Mouse (Mus musculus): ENCODE results near the gene Acp5. TPM values are rescaled to one million over a fixed set of nuclear protein-coding genes. Genes with fewer than 3 reads are reported as not detected.
"Not testable (repeated sequence)": the region's sequence is repeated elsewhere in the genome, so short reads cannot be mapped to it uniquely, and the experiment has no call there.

Gene Acp5
- total RNA-seq (2021), result 1 to 10 TPM; 1.8 to 2.8 TPM

DNA sequence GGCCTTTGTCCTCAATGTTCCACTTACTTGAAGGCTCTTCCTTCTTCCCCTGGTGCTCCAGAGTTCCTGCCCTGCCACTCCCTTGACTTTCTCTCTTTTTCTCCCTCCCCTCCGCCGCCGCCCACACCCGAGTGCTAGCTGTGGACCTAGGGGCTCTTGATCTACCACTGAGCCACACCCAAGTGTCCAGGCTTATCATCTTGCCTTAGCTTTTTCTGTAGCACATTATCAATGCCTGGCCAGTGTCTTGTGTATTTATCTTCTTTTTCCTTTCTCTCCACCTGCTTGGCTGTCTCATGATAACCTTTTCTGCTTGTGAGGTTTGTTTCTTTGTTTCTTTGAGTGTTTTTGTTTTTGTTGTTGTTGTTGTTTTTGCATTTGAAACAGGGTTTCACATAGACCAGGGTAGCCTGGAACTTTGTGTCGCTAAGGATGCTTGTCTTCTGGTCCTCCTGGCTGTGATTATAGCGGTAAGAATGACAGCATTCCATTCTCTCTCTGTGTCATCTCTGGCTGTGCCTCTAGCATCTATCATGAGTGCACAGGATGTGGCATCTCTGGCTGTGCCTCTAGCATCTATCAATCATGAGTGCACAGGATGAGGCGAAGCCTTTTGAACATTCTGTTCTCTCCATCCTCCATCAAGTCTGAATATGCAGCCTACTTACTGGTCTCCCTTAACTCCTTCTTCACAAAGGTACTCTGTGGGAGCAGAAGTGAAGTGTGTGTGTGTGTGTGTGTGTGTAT is at the start of gene Acp5:
Acp5 (minus strand) TSS at position 68 of the 747 bp plus-strand sequence.
- DNase-seq, result no peak
- intact Hi-C loops (cut with DNase I), result no loop called here

DNA sequence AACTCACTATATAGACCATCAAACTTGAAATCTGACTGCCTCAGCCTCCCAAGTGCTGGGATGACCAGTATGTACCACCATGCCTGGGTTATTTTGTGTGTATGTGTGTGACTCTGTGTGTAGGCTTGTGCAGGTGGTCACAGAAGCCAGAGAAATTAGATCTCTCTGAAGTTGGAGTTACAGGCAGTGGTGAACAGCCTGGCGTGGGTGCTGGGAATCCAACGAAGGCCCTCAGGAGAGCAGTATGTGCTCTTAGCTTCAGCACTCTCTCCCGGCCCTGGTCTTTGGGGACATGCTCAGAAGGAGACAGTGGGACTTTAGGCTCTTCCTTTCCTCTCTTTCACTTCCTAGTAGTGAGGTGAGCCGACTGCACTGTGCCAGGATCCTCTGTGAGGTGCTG is 36.8 kb upstream of the Acp5 start:
- intact Hi-C loops (cut with DNase I), result no loop called here
- no peak for DNase-seq

GRCm38 (mm10) chr9:22169327-22169726 is 33.8 kb upstream of the Acp5 start:
- intact Hi-C loops (cut with DNase I), result no loop called here
- DNase-seq, result no peak

- intact Hi-C loops (cut with DNase I), result no loop called here
These were observed 32.2 kb upstream of the Acp5 start for GRCm38 (mm10) chr9:22167751-22168150.

GRCm38 (mm10) chr9:22166686-22167085 is 31.2 kb upstream of the Acp5 start:
- DNase-seq, result no peak
- intact Hi-C loops (cut with DNase I), result no loop called here

More at GRCm38 (mm10) chr9:22167751-22168150, 32.2 kb upstream of the Acp5 start:
- no peak for DNase-seq

GRCm38 (mm10) chr9:22165964-22166363 is 30.5 kb upstream of the Acp5 start:
- no peak for DNase-seq
- intact Hi-C loops (cut with DNase I), result no loop called here

- intact Hi-C loops (cut with DNase I), result no loop called here
- peak; percentile 28 to 40 for DNase-seq
These were observed 29.5 kb upstream of the Acp5 start for GRCm38 (mm10) chr9:22164711-22165668.

- intact Hi-C loops (cut with DNase I), result no loop called here
- no peak for DNase-seq
These were observed 27.4 kb upstream of the Acp5 start for GRCm38 (mm10) chr9:22162912-22163311.

DNA sequence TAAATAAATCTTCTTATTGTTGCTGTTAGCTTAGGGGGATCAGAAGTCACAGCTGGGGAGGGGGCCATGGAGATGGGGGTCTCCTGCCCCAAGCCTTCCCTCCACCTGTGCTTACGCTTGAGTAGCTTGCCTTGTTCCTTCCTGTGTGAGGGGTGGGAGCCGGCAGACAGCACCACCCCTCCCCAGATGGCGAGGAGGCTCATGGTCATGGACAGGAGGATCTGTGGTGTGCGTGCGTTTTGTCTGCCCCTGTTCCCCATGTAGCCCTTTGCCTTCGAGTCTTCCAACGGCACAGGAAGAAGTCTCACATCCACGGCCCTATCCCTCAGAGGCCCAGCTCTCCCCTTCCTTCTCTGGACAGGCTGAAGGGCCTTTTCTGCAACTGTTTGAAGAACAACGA is 26.8 kb upstream of the Acp5 start:
- intact Hi-C loops (cut with DNase I), result no loop called here
- no peak for DNase-seq

DNA sequence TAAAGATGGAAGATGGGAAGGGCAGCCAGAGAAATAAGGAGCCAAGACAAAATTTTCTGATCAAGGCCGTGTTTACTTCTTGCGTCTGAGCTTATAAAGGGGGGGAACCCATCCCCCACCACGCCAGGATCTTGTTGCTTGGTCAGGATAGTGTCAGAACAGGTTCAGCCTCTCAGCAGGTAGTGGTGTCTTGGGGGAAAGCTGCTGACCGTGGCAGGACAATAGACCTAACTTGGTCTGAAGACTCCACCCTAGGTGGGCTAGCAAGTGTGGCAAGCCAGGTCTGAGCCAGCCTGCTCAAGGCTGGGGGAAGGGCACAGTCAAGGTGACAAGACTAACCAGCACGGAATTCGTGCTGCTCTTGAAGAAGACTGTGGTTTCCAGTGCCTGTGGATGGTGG is 25.8 kb upstream of the Acp5 start:
- DNase-seq, result no peak
- intact Hi-C loops (cut with DNase I), result no loop called here

DNA sequence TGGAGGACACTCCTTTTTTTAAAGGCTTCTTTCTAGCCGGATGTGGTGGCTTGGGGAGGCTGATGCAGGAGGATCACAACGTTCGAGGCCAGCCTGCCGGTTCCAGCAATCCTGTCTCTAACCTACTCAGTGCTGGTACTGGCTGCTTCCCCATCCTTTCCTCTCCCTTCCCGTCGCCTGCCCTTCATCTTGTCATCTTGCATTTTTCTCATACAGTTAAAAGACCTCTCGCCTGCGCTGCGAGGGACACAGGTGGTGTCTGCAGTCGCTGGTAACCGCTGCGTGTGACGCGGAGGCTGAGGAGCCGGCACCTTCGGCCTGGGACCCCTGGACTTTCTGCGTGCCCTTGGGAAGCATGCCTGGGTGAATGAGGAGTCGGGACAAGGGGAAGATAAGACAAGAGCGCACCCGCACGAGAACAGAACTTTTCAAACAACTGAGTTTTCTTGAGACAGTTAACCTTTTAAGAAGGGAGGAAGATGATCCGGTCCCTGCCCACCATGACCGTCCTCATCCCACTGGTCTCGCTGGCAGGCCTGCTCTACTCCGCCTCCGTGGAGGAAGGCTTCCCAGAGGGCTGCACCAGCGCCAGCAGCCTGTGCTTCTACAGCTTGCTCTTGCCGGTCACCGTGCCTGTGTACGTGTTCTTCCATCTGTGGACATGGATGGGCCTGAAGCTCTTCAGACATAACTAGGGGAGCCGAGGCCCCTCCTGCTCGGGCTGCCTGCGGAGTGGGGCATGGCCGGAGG is 22.2 kb upstream of the Acp5 start:
- intact Hi-C loops (cut with DNase I), result loop anchor here (2.0 to 5.0 kb wide), 3 partner anchors 67 to 255 kb away; partner anchors contain the start of genes 9530077C05Rik and Zfp809
- no peak for DNase-seq

DNA sequence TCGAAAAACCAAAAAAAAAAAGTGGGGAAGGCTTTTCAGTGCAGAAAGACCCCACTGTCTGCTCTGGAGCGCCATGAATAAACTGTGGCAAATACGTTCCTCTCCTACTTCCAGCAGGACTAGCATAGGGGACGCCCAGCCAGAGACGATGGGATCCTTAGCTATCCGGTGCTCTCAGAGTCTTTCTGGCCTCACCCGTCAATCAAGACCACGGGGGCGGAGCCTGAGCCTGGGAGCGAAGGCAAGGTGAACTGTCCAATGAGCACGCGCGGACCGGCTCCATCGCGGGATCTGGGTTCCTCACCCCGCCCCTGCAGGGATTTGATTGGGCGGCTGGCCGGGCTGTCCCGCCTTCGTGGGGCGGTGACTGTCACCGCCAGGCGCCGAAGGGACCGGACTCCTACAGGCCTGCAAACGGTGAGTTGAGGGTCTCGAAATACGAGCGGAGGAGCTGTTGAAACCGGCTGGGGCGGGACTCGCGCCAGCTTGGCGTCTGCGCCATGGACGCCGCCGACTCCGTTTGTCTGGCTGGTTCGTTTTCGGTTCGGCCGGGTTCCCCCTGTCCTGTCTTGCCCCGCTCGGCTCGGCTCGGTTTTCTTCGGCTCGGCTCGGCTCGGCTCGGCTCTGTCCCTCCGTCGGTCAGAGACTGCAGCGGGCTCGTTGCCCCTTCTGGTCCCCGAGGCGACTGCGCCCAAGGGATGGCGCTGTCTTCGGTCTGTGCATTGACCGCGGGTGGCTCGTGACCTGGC is 21.2 kb upstream of the Acp5 start, which contains the start of gene Pigyl:
Pigyl (plus strand) TSS at position 350 of the 749 bp plus-strand sequence.
- DNase-seq, result peak; percentile 99
- intact Hi-C loops (cut with DNase I), result loop anchor here (2.0 to 5.0 kb wide), 3 partner anchors 68 to 256 kb away; partner anchors contain the start of genes 9530077C05Rik and Zfp809

DNA sequence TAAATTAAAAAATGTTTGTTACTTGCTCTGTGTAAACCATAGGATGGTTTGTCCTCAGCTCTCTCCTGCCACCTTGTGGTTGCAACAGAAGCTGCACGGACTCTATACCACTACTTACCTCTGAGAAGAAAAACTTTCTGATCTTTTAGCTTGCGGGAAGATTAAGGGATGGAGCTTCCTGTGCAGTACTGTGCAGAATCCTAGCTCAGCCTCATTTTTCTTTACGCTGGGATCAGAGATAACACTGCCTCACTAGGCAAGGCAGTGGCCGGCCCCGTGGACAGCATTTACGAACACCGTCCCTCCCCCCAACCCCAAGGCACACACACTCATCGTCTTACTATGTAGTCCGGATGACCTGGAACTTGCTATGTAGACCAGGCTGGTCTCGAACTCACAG is 20.1 kb upstream of the Acp5 start:
- intact Hi-C loops (cut with DNase I), result loop anchor here (1.0 to 5.0 kb wide), 4 partner anchors 69 to 257 kb away; partner anchors contain the start of genes 9530077C05Rik and Zfp809
- peak; percentile 79 to 87 for DNase-seq

GRCm38 (mm10) chr9:22153810-22154209 is 18.3 kb upstream of the Acp5 start:
- intact Hi-C loops (cut with DNase I), result no loop called here
- no peak for DNase-seq

GRCm38 (mm10) chr9:22150946-22151345 is 15.4 kb upstream of the Acp5 start:
- intact Hi-C loops (cut with DNase I), result no loop called here
- no peak for DNase-seq

GRCm38 (mm10) chr9:22150249-22150693 is 14.8 kb upstream of the Acp5 start:
- intact Hi-C loops (cut with DNase I); DNase-seq: not testable (repeated sequence)

- intact Hi-C loops (cut with DNase I), result no loop called here
- DNase-seq, result no peak
These were observed 14.1 kb upstream of the Acp5 start for GRCm38 (mm10) chr9:22149426-22150248.

DNA sequence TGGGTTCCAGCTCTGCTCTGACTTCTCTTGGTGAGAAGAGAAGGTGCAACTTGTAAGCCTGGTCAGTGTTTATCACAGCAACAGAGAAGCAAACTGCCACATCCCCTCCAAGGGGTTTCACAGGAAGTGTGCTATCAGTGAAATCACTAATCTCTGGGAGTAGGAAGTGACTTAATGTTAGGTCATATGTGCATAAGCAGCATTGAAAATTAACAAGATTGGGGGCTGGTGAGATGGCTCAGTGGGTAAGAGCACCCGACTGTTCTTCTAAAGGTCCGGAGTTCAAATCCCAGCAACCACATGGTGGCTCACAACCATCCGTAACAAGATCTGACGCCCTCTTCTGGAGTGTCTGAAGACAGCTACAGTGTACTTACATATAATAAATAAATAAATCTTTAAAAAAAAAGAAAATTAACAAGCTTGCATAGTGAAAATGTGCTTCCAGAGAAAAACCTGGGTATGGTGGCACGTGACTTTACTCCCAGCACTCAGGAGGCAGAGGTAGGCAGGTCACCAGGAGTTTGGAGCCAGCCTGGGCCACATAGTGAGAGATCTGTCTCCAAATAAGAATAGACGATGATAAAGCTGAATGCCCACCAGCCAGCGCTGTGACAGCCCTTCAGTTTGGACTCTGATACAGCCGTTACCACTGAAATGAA is 8.9 kb upstream of the Acp5 start:
- intact Hi-C loops (cut with DNase I), result no loop called here
- no peak for DNase-seq

All from heart, postnatal 10 days (tissue).